Mouse (Mus musculus) megakaryocyte, embryonic 14.5 days (primary cell): ENCODE measurements around the gene Tbc1d20.

Experiments used
- FLI1 ChIP-seq: IDR thresholded peaks from 2 replicates; pipeline ENCODE4 v1.6.1; 2012; ENCODE audit warnings: low read length, inconsistent platforms, mixed read lengths
- GATA1 ChIP-seq: IDR thresholded peaks from 3 replicates; pipeline ENCODE4 v1.6.1; 2012; ENCODE audit warnings: mixed read lengths, low read length, inconsistent platforms, borderline replicate concordance

- TF ChIP-seq GATA1 (no peak), FLI1 (no peak)
These were observed 37.3 kb downstream of the Tbc1d20 start for GRCm38 (mm10) chr2:152330858-152331423.
